8 mouse cellular contexts compared by ENCODE assay signal in genomic region chr2:25179566-25180217, GRCm38 (mm10). TPM values are rescaled to one million over a fixed set of nuclear protein-coding genes. Genes with fewer than 3 reads are reported as not detected.
A peak's percentile ranks its signal among the peaks of the same experiment; 100 is the strongest.
DNase-seq lines count a peak whose midpoint lies in the region; ATAC-seq and TF ChIP-seq lines count a peak whose summit lies in the region.
"Had no signal": no experiment of that assay in that cellular context is flagged by ENCODE, and none has a peak within 500 bp of the region (broad histone marks: within the 10 kb centered on the region; RNA-seq: fewer than 3 reads in every experiment).

No protein-coding gene starts in this region.

- peaks cover 63% of the 10 kb centered on the region for H3K4me1 ChIP-seq in lung, embryonic 15.5 days
- H3K4me1 ChIP-seq in forebrain, embryonic 12.5 days: peaks cover 79% of the 10 kb centered on the region
- H3K4me1 ChIP-seq in limb, embryonic 11.5 days (ENCODE audit: control insufficient read depth, insufficient read depth, low read length): peaks cover 45% of the 10 kb centered on the region
- H3K4me1 ChIP-seq in small intestine, adult 2 months (ENCODE audit: control insufficient read depth, insufficient read depth, insufficient read length, low read length): peaks cover 41% of the 10 kb centered on the region

- peak overlapping the region; percentile 91 for H3K4me2 ChIP-seq in lung, embryonic 15.5 days
- H3K4me2 ChIP-seq in forebrain, embryonic 12.5 days: peak overlapping the region; percentile 72
- peak overlapping the region; percentile 81 for H3K4me2 ChIP-seq in limb, embryonic 11.5 days (ENCODE audit: low read depth, severe bottlenecking)

- no peak for TF ChIP-seq CTCF in small intestine, adult 2 months (IDR thresholded peaks at IDR 0.05; ENCODE audit: extremely low read depth, insufficient read length, insufficient replicate concordance, low read depth, low read length)

- intact Hi-C loops in left cerebral cortex, postnatal 4 days (cut with DNase I): no loop called here

- H3K27ac ChIP-seq in lung, embryonic 15.5 days: 0 out of 2 replicates have a peak overlapping the region, but pooled peaks have one; percentile 7
- peak overlapping the region; percentile 98 for H3K27ac ChIP-seq in forebrain, embryonic 12.5 days
- H3K27ac ChIP-seq in limb, embryonic 11.5 days (replicated peaks; ENCODE audit: low read depth, low read length): peak overlapping the region; percentile 59; the same call in 1 of the 2 replicates
- H3K27ac ChIP-seq in small intestine, adult 2 months (ENCODE audit: insufficient read depth, low read depth, low read length): peak overlapping the region; percentile 68

- TF ChIP-seq POLR2A in small intestine, adult 2 months (IDR thresholded peaks at IDR 0.05; ENCODE audit: low read depth, low read length): no peak

- no peak overlapping the region; the same call in 1 of the 2 replicates for H3K9ac ChIP-seq in lung, embryonic 15.5 days
- H3K9ac ChIP-seq in forebrain, embryonic 12.5 days: peak overlapping the region; percentile 90
- no peak overlapping the region for H3K9ac ChIP-seq in limb, embryonic 11.5 days (ENCODE audit: low read length)

- H3K27me3 ChIP-seq in lung, embryonic 15.5 days: peaks cover 68% of the 10 kb centered on the region
- H3K27me3 ChIP-seq in forebrain, embryonic 12.5 days: no peaks in the 10 kb centered on the region
- H3K27me3 ChIP-seq in limb, embryonic 11.5 days (ENCODE audit: control insufficient read depth, insufficient read depth, low read length): peaks cover 31% of the 10 kb centered on the region
- H3K27me3 ChIP-seq in small intestine, adult 2 months (ENCODE audit: control insufficient read depth, insufficient read depth, low read length): no peaks in the 10 kb centered on the region

- H3K4me3 ChIP-seq in lung, embryonic 15.5 days: peak overlapping the region; percentile 58
- H3K4me3 ChIP-seq in forebrain, embryonic 12.5 days (replicated peaks): peak overlapping the region; percentile 86
- H3K4me3 ChIP-seq in limb, embryonic 11.5 days (ENCODE audit: low read depth, low read length): peak overlapping the region; percentile 48
- peak overlapping the region; percentile 83 for H3K4me3 ChIP-seq in small intestine, adult 2 months (ENCODE audit: low read depth, low read length)

- no peak for DNase-seq in lung, postnatal 36 days
- peak; percentile 60 for DNase-seq in limb, embryonic 11.5 days (ENCODE audit: low spot score)
- no peak for DNase-seq in left cerebral cortex, postnatal 4 days
- no peak for DNase-seq in spleen, postnatal 10 days (ENCODE audit: low spot score in 2 of 2)

- no peaks in the 10 kb centered on the region for H3K36me3 ChIP-seq in lung, embryonic 15.5 days
- peaks cover 13% of the 10 kb centered on the region for H3K36me3 ChIP-seq in forebrain, embryonic 12.5 days (replicated peaks)
- H3K36me3 ChIP-seq in limb, embryonic 11.5 days (ENCODE audit: control insufficient read depth, insufficient read depth, low read length): no peaks in the 10 kb centered on the region
- no peaks in the 10 kb centered on the region for H3K36me3 ChIP-seq in small intestine, adult 2 months (ENCODE audit: control insufficient read depth, insufficient read depth, low read length)

- 51% methylated on average over 15 of the region's 15 CpGs for WGBS in lung, embryonic 15.5 days
- WGBS in forebrain, embryonic 12.5 days: 36% methylated on average over 15 of the region's 15 CpGs
- WGBS in limb, embryonic 11.5 days: 12% methylated on average over 15 of the region's 15 CpGs
- WGBS in small intestine, adult 2 months: 30% methylated on average over 15 of the region's 15 CpGs

- ATAC-seq in lung, embryonic 15.5 days (ENCODE audit: borderline replicate concordance, extremely low read depth, low FRiP score, low TSS enrichment): no peak
- no peak for ATAC-seq in forebrain, embryonic 12.5 days (ENCODE audit: low FRiP score)
- no peak for ATAC-seq in limb, embryonic 11.5 days (ENCODE audit: insufficient number of reproducible peaks, low FRiP score, low TSS enrichment, low read depth)

- H3K9me3 ChIP-seq in lung, embryonic 15.5 days: no peaks in the 10 kb centered on the region
- H3K9me3 ChIP-seq in forebrain, embryonic 12.5 days: no peaks in the 10 kb centered on the region
- H3K9me3 ChIP-seq in limb, embryonic 11.5 days (ENCODE audit: control insufficient read depth, low read length): no peaks in the 10 kb centered on the region

RNA-seq across cellular contexts. Expression of gene Nrarp, which starts 0.9 kb away (rescaled TPM):
- 15.7 and 16.0 TPM in 2 replicates for polyA plus RNA-seq in lung, embryonic 15.5 days (2015; fragmentation: Nextera tagmentation; extraction: Ambion mirVana)
- 76.8 and 81.0 TPM in 2 replicates for polyA plus RNA-seq in forebrain, embryonic 12.5 days (2016; fragmentation: Nextera tagmentation; extraction: Ambion mirVana)
- polyA plus RNA-seq in limb, embryonic 11.5 days (2014; fragmentation: Nextera tagmentation; extraction: Ambion mirVana): 8.8 and 10.0 TPM in 2 replicates
- polyA plus RNA-seq in small intestine, adult 2 months (2012; rRNA removed): 24.4 and 39.0 TPM in 2 replicates
- total RNA-seq in left cerebral cortex, postnatal 4 days (2021): 10 to 100 TPM; 32.5 to 35.0 TPM

RNA-seq across cellular contexts. Expression of gene Tor4a, which starts 17.0 kb away (rescaled TPM):
- 8.8 and 11.7 TPM in 2 replicates for polyA plus RNA-seq in lung, embryonic 15.5 days (2015; fragmentation: Nextera tagmentation; extraction: Ambion mirVana)
- 0.62 and 1.0 TPM in 2 replicates for polyA plus RNA-seq in forebrain, embryonic 12.5 days (2016; fragmentation: Nextera tagmentation; extraction: Ambion mirVana)
- 3.1 and 3.7 TPM in 2 replicates for polyA plus RNA-seq in limb, embryonic 11.5 days (2014; fragmentation: Nextera tagmentation; extraction: Ambion mirVana)
- 37.3 and 49.3 TPM in 2 replicates for polyA plus RNA-seq in small intestine, adult 2 months (2012; rRNA removed)
- total RNA-seq in left cerebral cortex, postnatal 4 days (2021): 1 to 10 TPM; 1.4 to 1.8 TPM

RNA-seq across cellular contexts. Expression of gene Nelfb, which starts 31.6 kb away (rescaled TPM):
- polyA plus RNA-seq in lung, embryonic 15.5 days (2015; fragmentation: Nextera tagmentation; extraction: Ambion mirVana): 121 and 122 TPM in 2 replicates
- 106 and 111 TPM in 2 replicates for polyA plus RNA-seq in forebrain, embryonic 12.5 days (2016; fragmentation: Nextera tagmentation; extraction: Ambion mirVana)
- 103 and 106 TPM in 2 replicates for polyA plus RNA-seq in limb, embryonic 11.5 days (2014; fragmentation: Nextera tagmentation; extraction: Ambion mirVana)
- polyA plus RNA-seq in small intestine, adult 2 months (2012; rRNA removed): 21.8 and 37.2 TPM in 2 replicates
- total RNA-seq in left cerebral cortex, postnatal 4 days (2021): 10 to 100 TPM; 62.6 to 65.1 TPM

RNA-seq across cellular contexts. Expression of gene Stpg3, which starts 34.7 kb away (rescaled TPM):
- not detected in 2 replicates for polyA plus RNA-seq in lung, embryonic 15.5 days (2015; fragmentation: Nextera tagmentation; extraction: Ambion mirVana)
- not detected in 2 replicates for polyA plus RNA-seq in forebrain, embryonic 12.5 days (2016; fragmentation: Nextera tagmentation; extraction: Ambion mirVana)
- 0.19 TPM in 1 of 2 replicates, not detected in the other for polyA plus RNA-seq in limb, embryonic 11.5 days (2014; fragmentation: Nextera tagmentation; extraction: Ambion mirVana)
- polyA plus RNA-seq in small intestine, adult 2 months (2012; rRNA removed): not detected in 2 replicates
- not detected for total RNA-seq in left cerebral cortex, postnatal 4 days (2021)
- total RNA-seq: adrenal gland, postnatal 25 days had no signal

RNA-seq across cellular contexts. Expression of gene Fam166a, which starts 38.9 kb away (rescaled TPM):
- 0.69 and 1.4 TPM in 2 replicates for polyA plus RNA-seq in lung, embryonic 15.5 days (2015; fragmentation: Nextera tagmentation; extraction: Ambion mirVana)
- polyA plus RNA-seq in forebrain, embryonic 12.5 days (2016; fragmentation: Nextera tagmentation; extraction: Ambion mirVana): 0.46 and 0.87 TPM in 2 replicates
- not detected in 2 replicates for polyA plus RNA-seq in limb, embryonic 11.5 days (2014; fragmentation: Nextera tagmentation; extraction: Ambion mirVana)
- polyA plus RNA-seq in small intestine, adult 2 months (2012; rRNA removed): 0.10 TPM in 1 of 2 replicates, not detected in the other
- total RNA-seq in left cerebral cortex, postnatal 4 days (2021): not detected

Comparison
In these comparisons a context has a peak if more than half of its experiments do, and no peak if none do; other contexts are left out.
1. H3K27ac ChIP-seq: peak in every context shown above with its lines; median percentile 98 in forebrain, embryonic 12.5 days; 68 in small intestine, adult 2 months; 59 in limb, embryonic 11.5 days; 7 in lung, embryonic 15.5 days.